Mouse (Mus musculus) small intestine, adult 2 months (tissue): ENCODE data around the gene Pi4ka.

Experiments
- CTCF ChIP-seq: fragments of 200-500 bp; IDR thresholded peaks from 2 replicates; pipeline ENCODE4 v1.5.1; 2012; ENCODE audit warnings: low read depth, mild to moderate bottlenecking, control low read depth, inconsistent platforms, low read length, moderate library complexity, mixed read lengths; ENCODE audit not compliant: insufficient replicate concordance, insufficient read length; ENCODE audit errors: extremely low read depth
- POLR2A ChIP-seq: fragments of 200-500 bp; IDR thresholded peaks from 2 replicates; pipeline ENCODE4 v1.6.1; 2012; ENCODE audit warnings: low read depth, mild to moderate bottlenecking, control low read depth, inconsistent platforms, low read length, moderate library complexity

DNA sequence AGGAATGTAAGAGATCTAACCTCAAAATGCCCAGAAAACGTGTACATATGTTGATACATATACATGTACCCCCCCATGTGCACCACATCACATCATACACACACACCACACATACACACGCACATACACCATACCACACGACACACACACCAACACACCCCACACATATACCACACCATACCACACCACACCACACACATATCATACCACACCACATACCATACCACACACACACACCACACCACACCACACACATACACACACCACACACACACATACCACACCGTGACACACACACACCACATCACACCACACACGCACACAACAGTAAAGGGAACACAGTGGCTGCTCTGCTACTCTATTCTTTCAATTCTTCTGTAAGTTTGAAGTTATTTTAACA, 74.3 kb downstream of the Pi4ka start:
- TF ChIP-seq POLR2A (no peak), CTCF (no peak)
